Mouse (Mus musculus) left cerebral cortex, postnatal 36 days (tissue): ENCODE measurements around the gene Rftn2. TPM values are rescaled to one million over a fixed set of nuclear protein-coding genes. Genes with fewer than 3 reads are reported as not detected.

ENCODE experiments used
- DNase-seq, 2 experiments: peaks; one replicate each; pipeline ENCODE4 v3.0.0; 2021 to 2022; ENCODE audit warnings: low spot score in 2 of 2, mixed read lengths in 1 of 2
- intact Hi-C: fragments of 180-260 bp; cut with DNase I; formaldehyde crosslinking; loops from one replicate; pipeline ENCODE4 v1.15.1; 2025
- total RNA-seq, 2 experiments: library from RNA; stranded (reverse); gene quantifications; 2 replicates each; pipeline ENCODE4 v1.2.3; 2021

The Rftn2 gene
- total RNA-seq, 2 experiments from 2014 or later = 19.8 to 22.9 TPM

DNA sequence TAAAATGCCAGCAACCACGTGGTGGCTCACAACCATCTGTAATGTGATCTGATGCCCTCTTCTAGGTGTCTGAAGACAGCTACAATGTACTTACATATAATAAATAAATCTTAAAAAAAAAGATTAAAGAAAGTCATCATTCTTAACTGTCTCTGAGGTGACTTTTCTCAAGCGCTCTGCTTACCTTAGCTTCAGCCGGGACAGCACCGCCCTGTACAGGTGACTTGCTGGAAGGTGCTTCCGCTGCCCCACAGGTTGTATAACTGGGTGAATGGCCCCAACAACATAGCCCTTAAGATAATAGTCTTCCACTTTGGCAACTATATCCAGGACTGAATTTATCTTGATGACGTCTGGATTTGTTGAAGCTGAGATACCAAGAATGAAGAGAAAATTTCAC lies 12.6 kb downstream of the Rftn2 start:
- DNase-seq = no peak
- intact Hi-C loops = no loop called here

DNA sequence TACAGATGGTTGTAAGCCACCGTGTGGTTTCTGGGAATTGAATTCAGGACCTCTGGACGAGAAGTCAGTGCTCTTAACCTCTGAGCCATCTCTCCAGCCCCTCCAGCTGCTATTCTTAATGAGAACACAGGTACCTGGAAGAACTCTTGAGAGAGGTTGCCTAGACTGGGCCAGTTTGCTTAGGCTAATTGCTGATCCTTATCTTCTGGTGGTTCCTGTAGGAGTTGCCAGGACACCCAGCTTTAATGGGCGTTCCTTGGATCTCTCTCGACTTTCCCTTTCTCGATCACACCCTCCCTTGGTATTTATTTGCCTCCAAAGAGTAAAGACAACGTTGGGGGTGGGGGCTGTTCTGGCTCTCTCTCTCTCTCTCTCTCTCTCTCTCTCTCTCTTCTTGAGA lies 13.1 kb downstream of the Rftn2 start:
- DNase-seq = no peak
- intact Hi-C loops = no loop called here

DNA sequence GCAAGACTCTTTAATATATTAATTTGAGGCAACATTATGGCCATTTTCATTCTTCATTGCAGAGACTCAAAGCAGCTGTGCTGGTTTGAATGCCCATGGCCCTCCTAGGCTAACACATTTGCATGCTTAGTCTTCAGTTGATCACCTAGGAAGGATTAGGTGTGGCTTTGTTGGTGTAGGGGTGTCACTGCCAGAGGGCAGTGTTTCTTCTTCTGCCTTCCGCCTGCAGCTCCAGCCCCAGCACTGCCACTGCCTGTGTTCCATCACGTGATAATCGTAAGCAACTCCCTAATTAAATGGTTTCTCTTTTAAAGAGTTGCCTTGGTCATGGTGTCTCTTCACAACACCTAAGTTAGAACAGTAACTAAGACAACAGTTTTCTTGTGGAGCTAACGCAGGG lies 13.8 kb downstream of the Rftn2 start:
- intact Hi-C loops = no loop called here
- DNase-seq = no peak

DNA sequence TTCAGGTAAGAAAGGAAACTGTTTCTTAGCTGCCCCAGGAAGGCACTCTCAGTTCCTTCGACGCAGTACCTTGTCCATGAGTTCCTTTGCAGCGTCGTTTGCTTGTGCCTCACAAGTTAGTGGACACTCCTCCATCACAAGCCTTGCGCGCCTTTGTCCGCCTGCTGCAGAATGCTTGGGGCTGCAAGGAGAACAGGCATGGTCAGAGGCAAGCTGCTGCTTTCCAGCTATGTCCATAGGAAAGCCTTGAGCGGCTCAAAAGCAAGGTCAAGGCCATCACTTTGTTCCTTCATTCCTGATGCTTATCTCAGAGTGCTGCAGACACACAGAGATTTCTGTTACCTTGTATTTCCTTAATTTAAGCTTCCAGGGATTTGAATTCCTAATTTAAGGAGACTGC lies 15.5 kb downstream of the Rftn2 start:
- intact Hi-C loops = no loop called here

DNA sequence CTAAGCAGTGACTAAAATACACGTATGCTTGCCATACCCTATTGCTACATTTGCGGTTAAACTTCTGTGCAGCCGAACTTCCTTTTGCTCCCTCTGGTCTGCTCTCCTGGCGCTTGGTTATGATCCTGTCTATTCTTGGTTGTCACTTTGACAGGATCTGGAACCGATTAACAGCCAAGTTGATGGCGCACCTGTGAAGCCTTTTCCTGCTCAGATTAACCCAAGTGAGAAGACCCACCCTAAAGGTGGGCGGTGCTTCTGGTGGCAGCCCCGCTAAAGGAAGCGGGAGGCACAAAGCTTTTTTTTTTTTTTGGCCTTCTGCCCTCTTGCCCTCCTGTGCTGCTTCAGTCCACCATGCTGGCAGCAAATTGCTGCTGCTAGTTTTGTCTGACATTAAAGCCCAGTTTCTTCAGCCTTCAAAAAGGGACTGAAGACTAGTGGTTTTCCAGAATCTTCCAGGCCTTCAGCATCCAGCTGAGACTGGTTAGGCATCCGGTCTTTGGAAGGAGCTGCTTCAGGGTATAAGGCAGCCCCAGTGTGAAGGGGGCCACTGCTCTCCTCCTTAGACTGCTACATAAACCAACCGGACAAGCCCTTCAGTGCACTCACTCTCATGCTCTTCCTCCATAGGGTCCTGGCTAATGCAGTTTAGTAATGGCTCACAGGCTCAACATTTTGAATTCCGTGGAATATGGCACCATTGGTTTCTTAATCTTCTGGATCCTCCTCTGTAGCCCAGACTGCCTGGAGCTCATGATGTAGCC lies 16.2 kb downstream of the Rftn2 start:
- no peak for DNase-seq
- intact Hi-C loops = no loop called here

More for the DNA sequence above, 15.5 kb downstream of the Rftn2 start:
- no peak for DNase-seq

DNA sequence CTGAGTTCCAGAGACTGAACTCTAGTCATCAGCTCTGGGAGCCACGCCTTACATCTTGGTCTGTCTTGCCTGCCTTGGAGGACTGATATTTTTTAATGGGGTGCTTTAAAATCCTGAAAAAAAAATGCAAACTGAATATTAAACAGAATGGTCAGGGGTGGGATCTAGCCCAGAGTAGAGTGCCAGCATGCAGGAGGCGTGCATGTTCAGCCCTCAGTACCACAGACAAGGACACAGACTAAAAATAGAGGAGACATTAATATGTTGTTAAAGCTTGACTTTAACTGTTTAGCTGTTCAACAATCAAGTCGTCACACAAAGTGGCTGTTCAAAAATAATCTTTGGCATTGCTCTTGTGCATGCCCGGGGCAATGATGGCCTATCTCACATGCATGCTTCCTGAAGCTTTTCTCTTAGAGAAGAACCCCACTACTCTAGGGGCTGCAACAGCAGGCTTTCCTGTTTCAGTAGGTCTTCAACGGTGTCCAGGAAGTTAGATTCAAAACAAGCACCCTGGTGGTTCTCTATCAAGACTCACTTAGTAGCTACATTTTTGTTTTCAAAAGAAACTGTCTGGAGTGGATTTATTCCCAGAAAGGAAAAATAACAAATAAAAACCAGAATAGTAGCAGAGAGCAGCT lies 18.0 kb downstream of the Rftn2 start:
- intact Hi-C loops = no loop called here
- no peak for DNase-seq

DNA sequence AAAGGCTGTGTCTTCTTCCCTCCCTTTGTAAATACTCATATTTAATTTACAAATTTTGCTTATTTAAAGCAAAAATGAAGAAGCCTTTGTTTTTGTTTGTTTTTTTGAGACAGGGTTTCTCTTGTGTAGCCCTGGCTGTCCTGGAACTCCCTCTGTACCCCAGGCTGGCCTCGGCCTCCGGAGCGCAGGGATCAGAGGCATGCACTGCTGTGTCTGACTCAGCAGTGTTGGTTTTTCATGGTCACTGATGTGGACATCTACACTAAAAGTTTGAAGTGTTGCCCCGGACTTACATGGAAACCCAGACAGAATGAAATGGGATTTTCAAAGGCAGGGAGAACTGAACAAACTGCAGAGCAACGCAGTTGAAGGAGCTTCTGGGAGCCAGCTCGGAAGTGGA lies 19.0 kb downstream of the Rftn2 start:
- no peak for DNase-seq
- intact Hi-C loops = no loop called here

DNA sequence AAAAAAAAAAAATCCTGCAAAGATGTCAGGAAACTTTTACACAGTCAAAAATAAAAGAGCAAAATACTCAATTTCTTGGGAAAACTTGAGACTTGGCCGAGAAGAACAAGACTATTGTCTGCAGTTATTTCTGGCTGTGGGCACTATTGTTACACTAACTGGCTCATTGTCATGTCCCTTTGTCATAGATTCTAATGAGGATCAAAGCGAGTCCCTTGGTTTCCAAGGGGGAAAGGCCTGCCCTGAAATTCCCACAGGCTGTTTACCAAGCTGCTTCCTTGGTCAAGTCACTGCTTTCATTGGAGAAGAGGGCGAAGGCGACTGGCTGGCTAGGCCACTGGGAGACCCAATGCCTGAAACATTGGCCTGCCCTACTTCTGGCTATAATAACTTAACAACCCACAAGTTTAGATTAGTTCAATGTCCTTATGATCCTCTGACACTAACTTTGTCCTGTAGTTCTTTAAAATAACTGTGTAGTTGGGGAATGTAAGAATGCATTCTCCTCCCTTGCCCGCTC lies 20.7 kb downstream of the Rftn2 start:
- DNase-seq = no peak
- intact Hi-C loops = no loop called here

DNA sequence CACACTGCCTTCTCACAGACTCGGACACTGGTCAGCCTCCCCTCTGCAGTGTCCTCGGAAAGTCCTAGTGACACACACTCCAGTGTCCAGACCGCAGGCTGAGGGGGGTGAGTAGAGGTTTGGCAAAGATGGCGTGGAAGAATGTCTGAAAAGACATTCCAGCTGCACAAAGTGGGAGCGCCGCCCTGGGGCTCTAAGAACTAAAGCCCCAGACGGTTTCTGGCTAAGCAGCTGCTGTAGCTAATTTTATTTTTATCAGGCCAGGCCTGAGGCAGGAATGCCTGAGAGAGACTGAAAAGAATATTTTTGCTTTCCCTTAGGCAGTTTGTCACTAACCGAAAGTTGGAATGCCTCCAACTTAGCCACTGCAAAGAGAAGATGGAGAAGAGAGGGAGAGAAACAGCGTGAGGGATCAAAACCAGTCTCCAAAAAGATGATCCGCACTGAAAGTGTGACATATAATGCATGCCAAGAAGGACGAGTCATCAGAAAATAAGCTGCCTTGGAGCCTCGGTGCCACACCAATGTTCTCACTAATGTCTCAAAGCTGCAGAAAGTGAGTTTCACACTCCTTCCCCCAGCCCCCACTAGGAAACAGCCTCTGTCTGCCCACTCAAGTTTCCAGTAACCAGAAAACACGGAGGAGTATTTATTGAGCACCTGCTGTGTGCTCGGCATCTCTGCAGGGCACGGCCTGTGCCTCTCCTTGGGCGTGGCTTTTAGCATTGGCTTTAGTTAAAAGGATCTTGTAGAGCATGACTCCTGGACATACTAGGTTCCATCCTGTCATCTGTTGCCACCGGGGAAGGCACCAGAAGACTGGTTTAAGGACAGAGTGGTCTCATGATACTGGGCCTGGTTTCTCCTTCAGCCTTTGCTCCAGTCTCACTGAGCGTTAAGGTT lies 24.5 kb downstream of the Rftn2 start:
- intact Hi-C loops = loop anchor here (2.0 kb wide), 1 partner anchor 41 kb away; no protein-coding TSS in a partner anchor
- peak; percentile 30 to 46 for DNase-seq

DNA sequence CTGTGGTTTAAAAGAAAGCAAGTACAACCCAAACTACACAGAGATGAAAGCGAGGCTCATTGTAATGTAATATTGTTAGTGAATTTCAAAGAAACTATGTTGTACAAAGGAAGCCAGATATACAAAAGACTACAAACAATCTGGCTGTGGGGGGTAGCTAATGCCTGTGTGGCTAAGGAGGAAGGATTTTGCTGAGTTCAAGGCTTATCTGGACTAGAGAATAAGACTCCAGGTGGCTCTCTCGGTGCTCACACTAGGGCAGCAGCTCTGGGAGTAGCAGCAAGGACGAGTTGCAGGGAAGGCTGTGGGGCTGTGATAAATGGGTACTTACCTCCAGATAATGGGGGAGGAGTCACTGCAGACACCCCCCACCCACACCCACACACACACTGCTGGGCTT lies 27.9 kb downstream of the Rftn2 start:
- intact Hi-C loops = no loop called here
- DNase-seq = no peak

DNA sequence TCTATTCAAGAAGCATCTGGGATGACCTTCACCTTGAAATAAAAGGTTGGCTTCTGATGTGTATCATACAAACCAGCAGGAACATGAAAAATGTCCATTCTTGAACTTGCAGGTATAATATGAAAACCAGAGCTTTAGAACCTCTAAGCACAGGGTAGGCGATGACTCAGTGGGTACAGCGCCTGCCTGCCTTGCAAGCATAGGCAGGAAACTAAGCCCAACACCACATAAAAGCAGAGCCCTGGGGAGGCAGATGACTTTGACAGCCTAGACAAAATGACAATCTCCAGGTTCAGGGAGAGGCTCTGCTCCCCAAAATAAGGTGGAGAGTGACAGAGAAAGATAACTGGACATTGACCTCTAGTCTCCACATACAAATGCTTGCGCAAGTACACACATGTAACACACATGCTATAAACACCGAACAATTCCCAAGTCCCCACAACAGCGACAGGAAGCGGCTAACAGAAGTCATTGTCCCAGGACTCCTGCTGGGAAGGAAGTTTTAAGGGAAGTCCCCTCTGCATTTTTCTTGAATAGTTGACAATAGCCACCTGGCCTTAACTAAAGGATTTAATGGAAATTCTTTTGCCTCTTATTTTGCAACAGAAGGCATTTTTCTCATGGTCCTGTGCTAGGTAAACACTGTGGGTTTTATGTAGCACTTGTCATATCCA lies 30.1 kb downstream of the Rftn2 start:
- no peak for DNase-seq
- intact Hi-C loops = no loop called here

DNA sequence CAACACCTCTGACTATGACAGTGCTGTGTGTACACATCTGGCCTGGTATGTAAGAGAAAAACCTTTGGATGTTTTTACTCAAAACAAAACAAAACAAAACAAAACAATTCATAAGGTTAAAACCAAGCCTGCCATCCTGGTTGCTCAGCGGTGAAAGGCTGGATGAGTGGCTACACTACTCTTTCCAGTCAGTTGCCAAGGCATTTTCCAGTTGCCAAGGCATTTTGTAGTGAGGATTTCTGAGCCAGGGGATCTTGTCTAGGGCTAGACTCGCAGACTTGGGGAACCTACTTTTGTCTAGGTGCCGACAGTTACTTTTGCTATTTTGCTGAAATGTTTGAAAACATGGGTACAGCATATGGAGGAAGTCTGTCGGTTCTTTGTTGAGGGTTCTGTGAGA lies 31.6 kb downstream of the Rftn2 start:
- intact Hi-C loops = no loop called here
- DNase-seq = no peak

DNA sequence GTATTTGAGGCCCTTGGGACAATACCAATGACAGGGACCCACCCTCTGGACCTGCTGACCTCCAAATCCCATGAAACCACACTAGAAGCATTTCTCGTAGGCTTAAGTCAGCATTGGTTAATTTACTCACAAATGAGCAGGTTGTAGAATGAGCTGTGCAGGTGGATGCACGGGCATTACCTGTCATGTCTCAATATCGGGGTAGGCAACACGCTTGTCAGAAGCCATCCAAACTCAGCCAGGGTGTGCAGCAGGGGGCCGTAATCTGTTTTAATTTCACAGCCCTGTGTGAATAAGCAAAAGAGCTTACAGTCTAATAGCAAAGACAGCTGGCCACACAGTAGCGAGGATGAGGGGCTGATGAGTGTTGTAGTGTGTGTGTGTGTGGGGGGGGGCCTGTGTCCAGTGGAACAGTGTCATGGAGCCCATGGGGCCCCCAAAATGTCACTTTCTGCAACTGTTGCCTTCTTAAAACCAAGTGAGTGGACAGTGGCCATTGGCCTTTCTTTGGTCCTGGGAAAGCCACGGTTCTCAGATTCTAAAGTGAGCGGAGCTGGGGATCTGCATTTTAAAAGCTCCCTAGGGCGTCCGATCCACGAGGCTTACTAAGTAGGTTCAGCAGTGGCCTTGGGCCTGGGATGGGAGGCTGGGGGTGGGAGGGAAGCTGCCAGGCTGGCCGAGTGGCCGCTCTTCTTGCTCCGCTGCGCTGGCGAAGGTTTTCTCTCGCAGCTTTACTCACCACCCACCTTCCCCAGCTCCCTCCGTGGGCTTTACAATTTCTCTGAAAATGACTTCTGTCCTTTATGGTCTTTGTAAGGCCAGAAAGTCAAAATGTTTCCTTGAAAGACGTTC lies 32.3 kb downstream of the Rftn2 start:
- no peak for DNase-seq
- intact Hi-C loops = loop anchor here (5.0 kb wide), 1 partner anchor 33 kb away; the partner anchor contains the start of gene Rftn2

DNA sequence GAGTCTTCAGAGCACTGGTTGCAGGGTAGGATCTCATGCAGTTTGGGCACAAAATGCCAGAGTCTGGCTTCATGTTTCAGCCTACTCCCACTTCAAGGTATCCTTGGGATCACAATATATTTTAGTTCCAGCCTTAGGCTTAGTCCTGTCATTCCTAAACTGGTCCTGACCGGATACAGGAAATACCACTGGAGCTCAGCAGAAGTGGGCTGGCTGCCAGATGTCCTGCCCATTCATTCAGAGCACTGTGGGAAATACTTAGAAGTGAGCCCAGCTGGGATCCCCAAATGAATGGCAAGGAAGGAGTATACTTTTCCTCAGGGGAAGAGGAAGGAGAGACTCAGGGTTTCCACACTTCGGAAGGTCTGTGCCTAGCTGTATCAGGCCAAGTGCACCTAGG lies 33.3 kb downstream of the Rftn2 start:
- DNase-seq = no peak
- intact Hi-C loops = loop anchor here (5.0 kb wide), 1 partner anchor 34 kb away; the partner anchor contains the start of gene Rftn2

DNA sequence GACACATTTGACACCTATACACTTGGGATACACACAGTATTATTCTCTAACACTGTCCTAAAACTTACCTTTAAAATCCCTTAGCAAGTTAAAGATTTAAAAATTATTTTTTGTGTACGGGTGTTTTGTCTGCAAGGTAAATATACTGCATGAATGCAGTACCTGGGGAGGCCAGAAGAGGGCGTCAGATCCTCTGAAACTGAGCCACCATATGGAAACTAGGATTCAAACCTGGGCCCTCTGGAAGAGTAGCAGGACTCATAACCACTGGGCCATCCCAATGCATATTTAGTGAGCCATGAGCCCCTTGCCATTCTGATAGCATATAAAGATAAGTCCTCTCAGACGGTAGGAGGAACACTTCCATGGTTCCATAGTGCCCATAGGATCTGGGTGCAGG lies 33.8 kb downstream of the Rftn2 start:
- intact Hi-C loops = loop anchor here (5.0 kb wide), 1 partner anchor 34 kb away; the partner anchor contains the start of gene Rftn2

DNA sequence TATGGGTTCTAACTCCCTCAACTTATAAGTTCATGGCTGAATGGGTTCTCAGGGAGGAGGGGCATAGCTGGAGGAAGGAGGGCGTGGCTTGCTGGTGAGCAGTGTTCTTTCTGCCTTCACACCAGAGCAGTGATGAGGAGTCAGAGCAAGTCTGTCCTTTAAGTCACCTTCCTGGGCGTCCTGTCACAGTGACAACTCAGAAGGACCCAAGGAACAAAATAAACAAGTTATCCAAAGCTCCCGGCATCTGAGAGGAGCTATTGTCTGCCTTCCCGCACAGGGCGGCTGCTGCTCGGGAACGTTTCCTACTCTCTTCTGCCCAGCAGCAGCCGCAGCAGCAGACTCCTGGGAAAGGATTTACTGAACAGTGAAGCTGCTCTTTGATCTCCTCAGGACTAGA lies 34.6 kb downstream of the Rftn2 start:
- DNase-seq = no peak
- intact Hi-C loops = loop anchor here (5.0 kb wide), 1 partner anchor 35 kb away; the partner anchor contains the start of gene Rftn2

More for the DNA sequence above, 33.8 kb downstream of the Rftn2 start:
- no peak for DNase-seq

DNA sequence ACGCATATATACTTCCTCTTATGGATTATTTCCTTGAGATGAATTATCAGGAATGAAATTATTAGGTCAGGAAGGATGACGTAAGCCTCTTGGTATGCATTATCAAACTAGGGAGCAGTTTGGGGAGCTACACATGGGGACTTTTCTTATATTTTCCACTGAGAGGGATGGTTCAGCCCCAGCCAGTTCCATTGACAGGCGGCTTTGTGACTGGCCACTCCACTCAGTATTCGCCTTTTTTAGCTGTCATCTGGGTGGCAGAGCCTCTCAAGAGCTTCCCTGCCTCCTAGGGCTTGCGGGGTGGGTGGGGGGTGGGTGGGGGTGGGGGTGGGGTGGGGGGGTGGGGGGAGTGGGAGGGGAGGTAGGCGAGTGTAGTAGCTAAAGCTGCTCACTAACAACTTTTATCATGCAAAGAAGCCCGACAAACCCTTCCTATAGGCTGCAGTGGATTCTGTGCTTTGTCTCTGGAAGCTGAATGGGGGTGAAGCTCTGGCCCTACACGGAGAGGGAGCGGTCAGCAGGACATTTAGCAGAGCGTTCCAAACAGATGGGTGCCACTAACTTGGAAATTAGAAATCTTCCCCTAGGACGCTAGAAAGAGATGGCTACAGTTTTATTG lies 39.9 kb downstream of the Rftn2 start:
- intact Hi-C loops = no loop called here

DNA sequence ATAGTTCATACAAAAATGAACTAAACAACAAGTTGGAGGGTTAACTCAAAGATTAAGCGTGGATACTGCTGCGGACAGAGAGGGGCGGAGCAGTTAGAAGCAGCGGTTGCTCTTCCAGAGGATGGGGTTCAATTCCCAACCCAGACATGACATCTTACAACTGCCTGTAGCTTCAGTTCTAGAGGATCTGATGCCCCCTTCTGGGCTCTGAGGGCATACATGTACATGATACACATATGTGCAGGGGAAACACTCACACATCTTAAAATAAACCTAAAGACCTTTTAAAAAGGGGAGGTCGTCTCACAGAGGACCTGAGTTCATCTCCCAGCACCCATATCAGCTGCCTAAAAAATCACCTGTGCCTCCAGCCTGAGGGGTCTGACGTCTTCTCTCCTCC lies 40.9 kb downstream of the Rftn2 start:
- DNase-seq = no peak
- intact Hi-C loops = no loop called here

More for the DNA sequence above, 39.9 kb downstream of the Rftn2 start:
- DNase-seq = no peak
